Mouse (Mus musculus) myocyte (in vitro differentiated cells): Measurements from ENCODE around the gene Kctd17.

Experiments used
- CEBPB ChIP-seq: IDR thresholded peaks from 2 replicates; pipeline ENCODE4 v1.6.1; 2011; ENCODE audit warnings: mild to moderate bottlenecking, moderate library complexity; ENCODE audit not compliant: poor library complexity, insufficient read depth, severe bottlenecking
- MAX ChIP-seq: IDR thresholded peaks from one replicate; pipeline ENCODE4 v1.6.1; 2011; ENCODE audit warnings: low read depth, mild to moderate bottlenecking, control low read depth
- MYOD1 ChIP-seq, 3 experiments: IDR thresholded peaks; one replicate each; pipeline ENCODE4 v1.6.1; 2011; ENCODE audit warnings: control low read depth in 2 of 3, low read depth in 2 of 3, mild to moderate bottlenecking in 2 of 3, moderate library complexity in 1 of 3; ENCODE audit not compliant: insufficient read length in 2 of 3, control insufficient read depth in 1 of 3
- MYOG ChIP-seq, 3 experiments: IDR thresholded peaks; one replicate each; pipeline ENCODE4 v1.6.1; 2011; ENCODE audit warnings: control low read depth in 2 of 3, low read depth in 2 of 3, mild to moderate bottlenecking in 2 of 3; ENCODE audit not compliant: insufficient read length in 2 of 3, control insufficient read depth in 1 of 3, insufficient read depth in 1 of 3
- POLR2A ChIP-seq: IDR thresholded peaks from one replicate; pipeline ENCODE4 v1.6.1; 2011; ENCODE audit warnings: low read depth, mild to moderate bottlenecking, control low read depth, moderate library complexity; ENCODE audit not compliant: insufficient read length
- POLR2AphosphoS2 ChIP-seq: IDR thresholded peaks from one replicate; pipeline ENCODE4 v1.6.1; 2011; ENCODE audit warnings: low read depth, control low read depth; ENCODE audit not compliant: insufficient read length
- REST ChIP-seq: IDR thresholded peaks from one replicate; pipeline ENCODE4 v1.6.1; 2011; ENCODE audit warnings: mild to moderate bottlenecking, control low read depth, moderate library complexity; ENCODE audit not compliant: insufficient read depth, insufficient read length
- SRF ChIP-seq: IDR thresholded peaks from one replicate; pipeline ENCODE4 v1.6.1; 2011; ENCODE audit warnings: low read depth; ENCODE audit not compliant: control insufficient read depth, insufficient read length
- USF1 ChIP-seq: IDR thresholded peaks from one replicate; pipeline ENCODE4 v1.6.1; 2011; ENCODE audit warnings: low read depth, mild to moderate bottlenecking, control low read depth, moderate library complexity

- TF ChIP-seq USF1 (no peak), POLR2A (no peak), POLR2AphosphoS2 (peak; percentile 76), MAX (no peak), SRF (no peak), REST (no peak), CEBPB (no peak), MYOD1 (IDR thresholded peaks at IDR 0.05; ENCODE audit: control insufficient read depth in 1 of 3, insufficient read length in 2 of 3, low read depth in 2 of 3) (no peak), MYOG (IDR thresholded peaks at IDR 0.05; ENCODE audit: control insufficient read depth in 1 of 3, insufficient read depth in 1 of 3, insufficient read length in 2 of 3, low read depth in 2 of 3) (peak in 1 of 3 experiments; percentile 18)
Measured at GRCm38 (mm10) chr15:78442231-78442630, 13.9 kb downstream of the Kctd17 start.
